Comparison of ENCODE assay signal across 9 mouse cellular contexts in genomic region chr12:98850767-98851166, GRCm38 (mm10). TPM values are rescaled to one million over a fixed set of nuclear protein-coding genes. Genes with fewer than 3 reads are reported as not detected.
DNase-seq lines count a peak whose midpoint lies in the region; ATAC-seq and TF ChIP-seq lines count a peak whose summit lies in the region.
"Had no signal": no experiment of that assay in that cellular context is flagged by ENCODE, and none has a peak within 500 bp of the region (broad histone marks: within the 10 kb centered on the region; RNA-seq: fewer than 3 reads in every experiment).

No protein-coding gene starts in this region.

- peak; percentile 59 for TF ChIP-seq CTCF in G1E (IDR thresholded peaks at IDR 0.05; ENCODE audit: low read depth, low read length)
- TF ChIP-seq CTCF in brain, embryonic 14.5 days (IDR thresholded peaks at IDR 0.05; ENCODE audit: borderline replicate concordance, extremely low read depth, insufficient read depth, insufficient read length) = peak; percentile 78
- TF ChIP-seq CTCF in liver, adult 2 months (IDR thresholded peaks at IDR 0.05; ENCODE audit: low read depth, low read length) = peak; percentile 82

- no peaks in the 10 kb centered on the region for H3K9me3 ChIP-seq in G1E (replicated peaks)
- H3K9me3 ChIP-seq: heart, embryonic 15.5 days; neural tube, embryonic 13.5 days had no signal

- no peak overlapping the region for H3K9ac ChIP-seq in liver, adult 2 months (ENCODE audit: low read depth, low read length)
- H3K9ac ChIP-seq: heart, embryonic 15.5 days; neural tube, embryonic 13.5 days had no signal

- TF ChIP-seq POLR2A in brain, embryonic 14.5 days (IDR thresholded peaks at IDR 0.05; ENCODE audit: borderline replicate concordance, extremely low read depth, insufficient read depth, insufficient read length, poor library complexity, severe bottlenecking) = no peak
- no peak for TF ChIP-seq POLR2A in liver, adult 2 months (IDR thresholded peaks at IDR 0.05; ENCODE audit: extremely low read depth, insufficient read depth, low read length)

- H3K27ac ChIP-seq in liver, adult 2 months (replicated peaks; ENCODE audit: insufficient read depth, low read depth, low read length) = no peak overlapping the region
- H3K27ac ChIP-seq: heart, embryonic 15.5 days; neural tube, embryonic 13.5 days had no signal

- 0 out of 2 replicates have a peak, but pooled peaks have one; percentile 45 for ATAC-seq in G1E (ENCODE audit: extremely low read depth, insufficient number of reproducible peaks, low FRiP score, poor library complexity, severe bottlenecking)

- H3K4me3 ChIP-seq in G1E (ENCODE audit: low read depth, low read length) = no peak overlapping the region
- no peak overlapping the region for H3K4me3 ChIP-seq in liver, adult 2 months (ENCODE audit: insufficient read depth, low read depth, low read length)
- H3K4me3 ChIP-seq: heart, embryonic 15.5 days; neural tube, embryonic 13.5 days had no signal

- H3K27me3 ChIP-seq in G1E (ENCODE audit: insufficient read depth, low read length) = no peaks in the 10 kb centered on the region
- no peaks in the 10 kb centered on the region for H3K27me3 ChIP-seq in liver, adult 2 months (ENCODE audit: control insufficient read depth, insufficient read depth, low read length)
- H3K27me3 ChIP-seq: heart, embryonic 15.5 days; neural tube, embryonic 13.5 days had no signal

- peak; percentile 36 for DNase-seq in layer of hippocampus, adult 11-12 months (ENCODE audit: low spot score)
- DNase-seq in layer of hippocampus, adult 9-10 months (ENCODE audit: low spot score) = no peak
- peak; percentile 7 for DNase-seq in G1E (ENCODE audit: low spot score)
- DNase-seq in brain, embryonic 14.5 days (ENCODE audit: low read depth) = peak; percentile 75
- peak; percentile 41 for DNase-seq in forelimb bud, embryonic 11.5 days (ENCODE audit: low read depth, low spot score)
- DNase-seq in liver, adult 2 months (ENCODE audit: extremely low read depth, low read depth, low spot score) = peak; percentile 43
- peak; percentile 26 for DNase-seq in right cerebral cortex, postnatal 14 days

- no peaks in the 10 kb centered on the region for H3K36me3 ChIP-seq in G1E (replicated peaks)
- no peaks in the 10 kb centered on the region for H3K36me3 ChIP-seq in liver, adult 2 months (ENCODE audit: control insufficient read depth, insufficient read depth, low read length)
- H3K36me3 ChIP-seq: heart, embryonic 15.5 days; neural tube, embryonic 13.5 days had no signal

- H3K79me2 ChIP-seq in liver, adult 2 months (ENCODE audit: control insufficient read depth, insufficient read depth, low read length) = no peaks in the 10 kb centered on the region

- 10% methylated on average over 3 of the region's 3 CpGs for WGBS in liver, adult 2 months

- no peaks in the 10 kb centered on the region for H3K4me1 ChIP-seq in G1E (ENCODE audit: insufficient read depth, low read depth, low read length)
- no peaks in the 10 kb centered on the region for H3K4me1 ChIP-seq in liver, adult 2 months (ENCODE audit: control insufficient read depth, insufficient read depth, low read length)
- H3K4me1 ChIP-seq: heart, embryonic 15.5 days; neural tube, embryonic 13.5 days had no signal

RNA-seq across cellular contexts. Expression of gene Eml5, which starts 50.5 kb away (rescaled TPM):
- total RNA-seq in G1E (2014; fragmentation: Nextera tagmentation) (28.9 and 37.0 TPM in 2 replicates), G1E (2017) (9.4 and 12.0 TPM in 2 replicates)
- polyA plus RNA-seq in G1E (2012) = 1.2 and 1.7 TPM in 2 replicates
- polyA plus RNA-seq in brain, embryonic 14.5 days (2012; rRNA removed) = 68.8 and 71.3 TPM in 2 replicates
- 3.9 and 4.3 TPM in 2 replicates for total RNA-seq in liver, adult 2 months (2014; rRNA removed)
- 1.2 and 1.7 TPM in 2 replicates for polyA plus RNA-seq in liver, adult 2 months (2012; rRNA removed)

Comparison
In these comparisons a context has a peak if more than half of its experiments do, and no peak if none do; other contexts are left out.
1. RNA of gene Eml5, which starts 50.5 kb away (polyA plus RNA-seq): 68.8 to 71.3 TPM in brain, embryonic 14.5 days; 1.2 to 1.7 TPM in liver, adult 2 months and 1.2 to 1.7 TPM in G1E; every median in the first group is over 10 times any median in the second.
2. Peak in every context shown above with its lines, with median percentiles within 50 percentile points of each other: CTCF ChIP-seq.